ENCODE assay signal across 12 mouse cellular contexts in the genomic region with DNA sequence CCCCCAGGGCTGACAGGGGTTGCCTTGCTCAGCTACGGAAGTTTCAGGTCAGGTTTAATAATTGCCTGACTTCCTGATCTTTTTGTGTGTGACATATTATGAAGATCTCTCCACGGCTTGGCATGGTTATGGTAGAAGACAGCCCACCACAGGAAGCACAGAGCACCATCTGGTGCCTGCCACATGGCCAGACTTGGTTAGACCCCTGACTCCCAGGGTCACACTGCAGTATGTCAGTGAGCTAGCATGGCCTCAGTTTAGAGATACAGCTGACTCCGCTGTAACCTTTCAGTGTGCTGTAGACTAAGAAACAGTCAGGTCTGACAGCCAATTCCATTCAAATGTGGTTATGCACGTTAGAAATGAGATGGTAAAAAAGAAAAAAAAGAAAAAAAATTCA.
A peak's percentile ranks its signal among the peaks of the same experiment; 100 is the strongest.
DNase-seq lines count a peak whose midpoint lies in the region; ATAC-seq lines count a peak whose summit lies in the region.
"Had no signal": no experiment of that assay in that cellular context is flagged by ENCODE, and none has a peak within 500 bp of the region (broad histone marks: within the 10 kb centered on the region; RNA-seq: fewer than 3 reads in every experiment).

No protein-coding gene starts in this region.

- peak; percentile 59 for DNase-seq in left cerebral cortex, postnatal 4 days
- no peak for DNase-seq in left cerebral cortex, postnatal 36 days (ENCODE audit: low spot score in 2 of 2)
- DNase-seq in urinary bladder, postnatal 25 days (ENCODE audit: low spot score): no peak
- no peak for DNase-seq in layer of hippocampus, adult 9-10 months (ENCODE audit: low spot score)
- no peak for DNase-seq in lung, postnatal 4 days
- DNase-seq: heart, postnatal 36 days had no signal

- no peak overlapping the region for H3K9ac ChIP-seq in embryonic facial prominence, embryonic 15.5 days
- no peak overlapping the region for H3K9ac ChIP-seq in limb, embryonic 12.5 days (replicated peaks)
- no peak overlapping the region for H3K9ac ChIP-seq in neural tube, embryonic 14.5 days (replicated peaks; ENCODE audit: low read depth, low read length)
- H3K9ac ChIP-seq: lung, embryonic 15.5 days had no signal

- no peak overlapping the region for H3K4me3 ChIP-seq in embryonic facial prominence, embryonic 15.5 days (replicated peaks)
- H3K4me3 ChIP-seq in limb, embryonic 12.5 days (replicated peaks): no peak overlapping the region
- no peak overlapping the region for H3K4me3 ChIP-seq in neural tube, embryonic 14.5 days (ENCODE audit: low read depth, low read length)
- H3K4me3 ChIP-seq: lung, embryonic 15.5 days had no signal

- peaks cover 44% of the 10 kb centered on the region for H3K4me1 ChIP-seq in embryonic facial prominence, embryonic 15.5 days
- peaks cover 77% of the 10 kb centered on the region for H3K4me1 ChIP-seq in limb, embryonic 12.5 days (replicated peaks)
- H3K4me1 ChIP-seq in neural tube, embryonic 14.5 days (ENCODE audit: control insufficient read depth, insufficient read depth, low read length): peaks cover 27% of the 10 kb centered on the region

- 0 out of 2 replicates have a peak overlapping the region, but pooled peaks have one; percentile 13 for H3K4me2 ChIP-seq in embryonic facial prominence, embryonic 15.5 days (replicated peaks)
- H3K4me2 ChIP-seq in limb, embryonic 12.5 days: peak overlapping the region; percentile 45
- no peak overlapping the region for H3K4me2 ChIP-seq in neural tube, embryonic 14.5 days (ENCODE audit: low read depth, low read length)
- H3K4me2 ChIP-seq: lung, embryonic 15.5 days had no signal

- 31% methylated on average over 4 of the region's 4 CpGs for WGBS in embryonic facial prominence, embryonic 15.5 days
- WGBS in limb, embryonic 12.5 days: 16% methylated on average over 4 of the region's 4 CpGs
- 37% methylated on average over 4 of the region's 4 CpGs for WGBS in neural tube, embryonic 14.5 days

- no peaks in the 10 kb centered on the region for H3K27me3 ChIP-seq in embryonic facial prominence, embryonic 15.5 days
- peaks cover 13% of the 10 kb centered on the region for H3K27me3 ChIP-seq in limb, embryonic 12.5 days
- H3K27me3 ChIP-seq in neural tube, embryonic 14.5 days (ENCODE audit: control insufficient read depth, insufficient read depth, low read length): no peaks in the 10 kb centered on the region
- H3K27me3 ChIP-seq: lung, embryonic 15.5 days had no signal

- peaks cover 3% of the 10 kb centered on the region; the same call in 1 of the 2 replicates for H3K36me3 ChIP-seq in embryonic facial prominence, embryonic 15.5 days
- H3K36me3 ChIP-seq in limb, embryonic 12.5 days: peaks cover 4% of the 10 kb centered on the region; the same call in 1 of the 2 replicates
- no peaks in the 10 kb centered on the region for H3K36me3 ChIP-seq in neural tube, embryonic 14.5 days (ENCODE audit: control insufficient read depth, insufficient read depth, low read length)

- intact Hi-C loops in left cerebral cortex, postnatal 4 days (cut with DNase I): no loop called here
- intact Hi-C loops in left cerebral cortex, postnatal 36 days (cut with DNase I): no loop called here

- H3K27ac ChIP-seq in embryonic facial prominence, embryonic 15.5 days (replicated peaks): peak overlapping the region; percentile 63
- peak overlapping the region; percentile 89 for H3K27ac ChIP-seq in limb, embryonic 12.5 days
- H3K27ac ChIP-seq in neural tube, embryonic 14.5 days (ENCODE audit: low read depth, low read length): peak overlapping the region; percentile 69
- H3K27ac ChIP-seq: kidney, postnatal 0 days; lung, embryonic 15.5 days; stomach, postnatal 0 days had no signal

- no peaks in the 10 kb centered on the region for H3K9me3 ChIP-seq in embryonic facial prominence, embryonic 15.5 days (replicated peaks)
- no peaks in the 10 kb centered on the region for H3K9me3 ChIP-seq in limb, embryonic 12.5 days
- H3K9me3 ChIP-seq in neural tube, embryonic 14.5 days (ENCODE audit: control insufficient read depth, low read length): no peaks in the 10 kb centered on the region
- H3K9me3 ChIP-seq: lung, embryonic 15.5 days had no signal

- ATAC-seq in embryonic facial prominence, embryonic 15.5 days (ENCODE audit: insufficient number of reproducible peaks, low FRiP score, low TSS enrichment, low read depth): no peak
- ATAC-seq in limb, embryonic 12.5 days (ENCODE audit: insufficient number of reproducible peaks, insufficient read depth, low FRiP score, low TSS enrichment, low read depth): peak; percentile 38; the same call in 1 of the 2 replicates
- peak; percentile 41; the same call in 1 of the 2 replicates for ATAC-seq in neural tube, embryonic 14.5 days (ENCODE audit: low read depth)
